Mouse (Mus musculus) Patski (cell line): ENCODE results near the gene Asb12. TPM values are rescaled to one million over a fixed set of nuclear protein-coding genes. Genes with fewer than 3 reads are reported as not detected.
"Not testable (repeated sequence)": the region's sequence is repeated elsewhere in the genome, so short reads cannot be mapped to it uniquely, and the experiment has no call there.

Source experiments
- ATAC-seq: fragments of 100-300 bp; one replicate; pipeline ENCODE4 v1.8.0; 2021
- CTCF ChIA-PET: fragments of 350-600 bp; sonication (Branson Sonifier 250); formaldehyde crosslinking; loops from one replicate; lab custom pipeline; 2022; ENCODE audit warnings: inconsistent platforms; lab: Charles Lee
- POLR2A ChIA-PET: fragments of 350-600 bp; sonication (Branson Sonifier 250); formaldehyde crosslinking; loops from one replicate; lab custom pipeline; 2022; ENCODE audit warnings: antibody characterized with exemption, inconsistent platforms; lab: Charles Lee
- DNase-seq: peaks from one replicate; pipeline ENCODE4 v3.0.0-alpha.2; 2011; ENCODE audit warnings: low read depth, low spot score
- H3K27me3 ChIP-seq: fragments of 371-371 bp; one replicate; pipeline ENCODE4 v1.5.1; 2021
- CTCF ChIP-seq: fragments of 100-300 bp; IDR thresholded peaks from one replicate; pipeline ENCODE4 v1.5.1; 2021
- in situ Hi-C: fragments of 300-500 bp; cut with MboI; formaldehyde crosslinking; loops from 3 replicates; pipeline ENCODE4 v1.11.1; 2018; ENCODE audit warnings: low pct_unique_long_range_greater_than_20kb, mixed read lengths
- polyA plus RNA-seq: library from polyadenylated mRNA; unstranded; gene quantifications from one replicate; pipeline ENCODE4 v1.2.3, GENCODE M21; 2021

The Asb12 gene
- not detected for polyA plus RNA-seq

GRCm38 (mm10) chrX:95557887-95558286 lies at the start of gene Asb12, which contains the start of gene Pfn5:
TSS of gene Asb12 (minus strand) at chrX:95557987.
TSS of gene Pfn5 (plus strand) at chrX:95558104.
- in situ Hi-C loops: no loop called here
- ATAC-seq (no peak), DNase-seq (no peak)
- ChIA-PET POLR2A (no interaction called here), CTCF (no interaction called here)
- peaks cover 43% of the 10 kb centered on the region for H3K27me3 ChIP-seq
- TF ChIP-seq CTCF: no peak

GRCm38 (mm10) chrX:95600609-95601008 lies 42.8 kb upstream of the Asb12 start:
- TF ChIP-seq CTCF: no peak
- no peak for DNase-seq
- peaks cover 39% of the 10 kb centered on the region for H3K27me3 ChIP-seq
- in situ Hi-C loops: no loop called here
- CTCF ChIA-PET: no interaction called here
- POLR2A ChIA-PET: interaction anchor here (0.7 kb wide), 1 partner anchor 73 kb away, joined by 3 read pairs; no protein-coding TSS in a partner anchor
- no peak for ATAC-seq

GRCm38 (mm10) chrX:95554321-95554720 lies 3.5 kb downstream of the Asb12 start:
- no peak for TF ChIP-seq CTCF
- DNase-seq: no peak
- in situ Hi-C loops: no loop called here
- ATAC-seq: no peak
- peaks cover 63% of the 10 kb centered on the region for H3K27me3 ChIP-seq
- POLR2A ChIA-PET: no interaction called here
- CTCF ChIA-PET: no interaction called here

- in situ Hi-C loops, DNase-seq, ATAC-seq, POLR2A ChIA-PET, CTCF ChIA-PET: not testable (repeated sequence)
- peaks cover 13% of the 10 kb centered on the region for H3K27me3 ChIP-seq
Measured at GRCm38 (mm10) chrX:95535493-95535892, 22.3 kb downstream of the Asb12 start.

GRCm38 (mm10) chrX:95525166-95525565 lies 32.6 kb downstream of the Asb12 start:
- ATAC-seq: no peak
- in situ Hi-C loops: no loop called here
- ChIA-PET POLR2A (no interaction called here), CTCF (no interaction called here)
- no peak for DNase-seq
- peaks cover 59% of the 10 kb centered on the region for H3K27me3 ChIP-seq
- TF ChIP-seq CTCF: no peak

- POLR2A ChIA-PET: no interaction called here
- H3K27me3 ChIP-seq: peaks cover 68% of the 10 kb centered on the region
- ATAC-seq: no peak
- no peak for TF ChIP-seq CTCF
- CTCF ChIA-PET: no interaction called here
- in situ Hi-C loops: no loop called here
- no peak for DNase-seq
Measured at GRCm38 (mm10) chrX:95523883-95524282, 33.9 kb downstream of the Asb12 start.

- H3K27me3 ChIP-seq: peaks cover 22% of the 10 kb centered on the region
- no peak for TF ChIP-seq CTCF
- ChIA-PET POLR2A (no interaction called here), CTCF (interaction anchor here (1.2 kb wide), 1 partner anchor 19 kb away, joined by 3 read pairs; no protein-coding TSS in a partner anchor)
- ATAC-seq (peak; percentile 88), DNase-seq (peak; percentile 54)
- in situ Hi-C loops: no loop called here
Measured at GRCm38 (mm10) chrX:95457166-95457565, 100.6 kb downstream of the Asb12 start.

GRCm38 (mm10) chrX:95445866-95446265 lies 111.9 kb downstream of the Asb12 start:
- H3K27me3 ChIP-seq: no peaks in the 10 kb centered on the region
- POLR2A ChIA-PET: no interaction called here
- CTCF ChIA-PET: no interaction called here
- ATAC-seq (peak; percentile 10), DNase-seq (peak; percentile 27)
- no peak for TF ChIP-seq CTCF
- in situ Hi-C loops: loop anchor here (10.0 kb wide), 1 partner anchor 509 kb away; the partner anchor contains the start of gene Las1l

- ATAC-seq: no peak
- H3K27me3 ChIP-seq: no peaks in the 10 kb centered on the region
- TF ChIP-seq CTCF: no peak
- in situ Hi-C loops: loop anchor here (10.0 kb wide), 1 partner anchor 510 kb away; the partner anchor contains the start of gene Las1l
- POLR2A ChIA-PET: no interaction called here
- CTCF ChIA-PET: interaction anchor here (1.8 kb wide), 1 partner anchor 26 kb away, joined by 3 read pairs; no protein-coding TSS in a partner anchor
- DNase-seq: no peak
Measured at GRCm38 (mm10) chrX:95445141-95445540, 112.6 kb downstream of the Asb12 start.

- in situ Hi-C loops: loop anchor here (10.0 kb wide), 1 partner anchor 510 kb away; the partner anchor contains the start of gene Las1l
- DNase-seq (peak; percentile 68), ATAC-seq (peak; percentile 72)
- CTCF ChIA-PET: interaction anchor here (0.9 to 1.8 kb wide), 2 partner anchors 17 to 26 kb away, joined by 3 read pairs; no protein-coding TSS in a partner anchor
- no peak for TF ChIP-seq CTCF
- H3K27me3 ChIP-seq: no peaks in the 10 kb centered on the region
- POLR2A ChIA-PET: no interaction called here
Measured at GRCm38 (mm10) chrX:95444776-95445111, 113.0 kb downstream of the Asb12 start, which contains the start of gene Amer1. TSS of gene Amer1 (minus strand) at chrX:95444872.
